Mouse (Mus musculus) adrenal gland, adult 10 weeks (tissue): ENCODE measurements around the gene Tmem198. TPM values are rescaled to one million over a fixed set of nuclear protein-coding genes. Genes with fewer than 3 reads are reported as not detected.

ENCODE experiments used
- polyA plus RNA-seq: library from polyadenylated mRNA; stranded (reverse); fragments of 350-450 nt; fragmentation: Illumina TruSeq; extraction: RNeasy Lipid Tissue Mini Kit (QIAGEN cat#74804); gene quantifications from one replicate; pipeline ENCODE4 v1.2.3, GENCODE M21; 2014; ENCODE audit warnings: low read depth, low replicate concordance

The Tmem198 gene
- not detected for polyA plus RNA-seq

DNA sequence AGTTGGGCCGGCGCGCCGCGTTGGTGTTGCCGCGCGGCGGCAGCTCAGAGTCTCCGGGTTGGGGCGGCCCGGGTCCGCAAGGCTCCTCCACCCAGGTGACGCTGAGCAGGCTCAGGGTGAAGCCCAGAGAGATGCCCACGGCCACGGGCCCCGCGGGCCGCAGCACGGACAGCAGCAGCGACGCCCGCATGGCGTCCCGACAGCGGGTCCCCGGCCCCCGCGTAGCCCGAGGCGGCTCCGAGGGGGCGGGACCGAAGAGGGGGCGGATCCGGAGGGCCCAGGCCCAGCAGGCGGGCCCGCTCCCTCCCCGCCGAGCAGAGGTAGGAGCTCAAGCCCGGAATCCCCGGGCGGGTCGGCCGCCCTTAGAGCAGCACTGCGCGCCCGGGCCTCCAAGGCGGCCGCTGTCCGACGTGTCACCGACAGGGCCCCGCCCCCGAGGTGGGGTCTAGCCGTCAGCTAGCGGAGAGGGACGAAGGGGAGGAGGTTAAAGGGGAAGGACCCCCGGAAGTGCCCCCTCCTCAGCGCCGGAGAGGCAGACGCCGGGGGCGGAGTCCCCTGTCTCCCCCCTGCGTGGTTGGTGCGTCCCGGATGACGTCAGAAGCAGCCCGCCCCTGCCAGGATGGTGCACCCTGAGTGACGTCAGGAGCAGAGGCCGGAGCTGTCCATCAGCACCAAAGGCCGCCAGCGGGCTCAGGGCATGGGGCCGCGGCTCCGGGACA lies at the start of gene Tmem198, which contains the start of gene Chpf:
Gene Tmem198, plus strand, starts transcription at position 617 of the 719 bp plus-strand sequence.
Gene Chpf, minus strand, starts transcription at position 392 of the 719 bp plus-strand sequence.

DNA sequence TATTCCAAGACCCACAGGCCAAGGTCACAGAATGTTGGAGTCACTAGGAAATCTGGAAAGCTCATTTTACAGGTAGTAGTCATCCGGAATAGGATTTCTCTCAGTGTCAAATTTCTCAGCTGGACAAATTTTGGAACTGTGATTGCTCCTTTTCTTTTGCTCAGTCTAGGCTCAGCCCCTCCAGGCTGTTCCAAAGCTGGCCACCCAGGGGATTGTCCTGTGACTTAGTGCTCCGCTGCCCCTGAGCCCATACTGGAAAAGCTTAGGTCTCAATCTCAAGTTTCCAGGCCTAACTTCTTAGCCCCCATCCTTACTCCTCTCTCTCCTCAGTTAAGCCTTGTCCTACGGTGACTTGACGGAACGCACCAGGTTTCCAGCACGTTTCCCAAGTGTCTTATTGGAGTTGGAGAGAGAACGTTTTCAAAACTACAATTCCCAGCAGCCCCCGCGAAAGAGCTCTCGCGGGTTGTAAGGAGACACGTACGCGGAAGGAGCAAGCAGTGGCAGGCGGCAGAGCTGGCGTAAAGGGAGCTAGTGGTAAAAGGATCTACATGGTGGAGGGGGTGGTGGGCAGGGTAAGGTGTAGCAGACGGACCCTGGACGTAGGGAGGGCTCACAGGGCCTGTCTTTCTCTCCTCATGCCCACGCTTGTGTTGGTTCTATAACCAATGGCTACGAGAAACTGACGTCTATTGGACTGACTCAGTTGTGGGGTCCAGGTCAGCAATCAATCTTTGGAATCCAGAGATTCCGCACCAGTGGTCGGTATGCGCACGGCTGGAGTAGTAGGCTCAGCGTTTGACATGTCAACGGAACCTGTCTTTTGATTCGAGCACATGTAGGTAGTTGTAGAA lies 43.6 kb upstream of the Tmem198 start, which contains the start of gene Gmppa:
Gene Gmppa, plus strand, starts transcription at position 456 of the 854 bp plus-strand sequence.

DNA sequence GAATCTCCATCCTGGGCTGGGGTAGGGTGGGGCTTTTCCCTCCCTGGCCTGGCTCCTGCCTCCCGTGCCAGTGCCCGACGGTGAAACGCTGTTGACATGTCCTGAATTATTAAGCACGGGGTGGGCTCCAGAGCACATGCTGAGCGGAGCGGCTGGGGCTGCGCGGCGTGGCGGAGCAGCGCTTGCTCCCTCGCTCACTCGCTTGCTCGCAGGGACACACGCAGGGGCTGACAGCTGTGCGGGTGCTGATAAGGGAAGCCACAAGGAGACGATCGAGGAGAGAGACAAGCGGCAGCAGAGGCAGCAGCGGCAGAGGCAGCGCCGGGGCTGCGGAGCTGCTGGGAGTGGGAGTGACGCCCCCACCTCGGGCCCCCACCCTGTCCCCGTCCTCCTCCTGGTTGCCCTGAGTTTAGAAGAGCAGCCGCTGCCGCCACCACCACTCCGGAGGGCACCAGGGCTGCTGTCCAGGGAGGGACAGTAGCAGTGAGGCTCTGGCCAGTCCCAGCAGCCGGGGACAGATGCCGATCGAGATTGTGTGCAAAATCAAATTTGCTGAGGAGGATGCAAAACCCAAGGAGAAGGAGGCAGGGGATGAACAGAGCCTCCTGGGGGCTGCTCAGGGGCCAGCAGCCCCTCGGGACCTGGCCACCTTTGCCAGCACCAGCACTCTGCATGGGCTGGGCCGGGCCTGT lies 28.9 kb upstream of the Tmem198 start, which contains the start of gene Asic4:
Gene Asic4, plus strand, starts transcription at position 123 of the 692 bp plus-strand sequence.

DNA sequence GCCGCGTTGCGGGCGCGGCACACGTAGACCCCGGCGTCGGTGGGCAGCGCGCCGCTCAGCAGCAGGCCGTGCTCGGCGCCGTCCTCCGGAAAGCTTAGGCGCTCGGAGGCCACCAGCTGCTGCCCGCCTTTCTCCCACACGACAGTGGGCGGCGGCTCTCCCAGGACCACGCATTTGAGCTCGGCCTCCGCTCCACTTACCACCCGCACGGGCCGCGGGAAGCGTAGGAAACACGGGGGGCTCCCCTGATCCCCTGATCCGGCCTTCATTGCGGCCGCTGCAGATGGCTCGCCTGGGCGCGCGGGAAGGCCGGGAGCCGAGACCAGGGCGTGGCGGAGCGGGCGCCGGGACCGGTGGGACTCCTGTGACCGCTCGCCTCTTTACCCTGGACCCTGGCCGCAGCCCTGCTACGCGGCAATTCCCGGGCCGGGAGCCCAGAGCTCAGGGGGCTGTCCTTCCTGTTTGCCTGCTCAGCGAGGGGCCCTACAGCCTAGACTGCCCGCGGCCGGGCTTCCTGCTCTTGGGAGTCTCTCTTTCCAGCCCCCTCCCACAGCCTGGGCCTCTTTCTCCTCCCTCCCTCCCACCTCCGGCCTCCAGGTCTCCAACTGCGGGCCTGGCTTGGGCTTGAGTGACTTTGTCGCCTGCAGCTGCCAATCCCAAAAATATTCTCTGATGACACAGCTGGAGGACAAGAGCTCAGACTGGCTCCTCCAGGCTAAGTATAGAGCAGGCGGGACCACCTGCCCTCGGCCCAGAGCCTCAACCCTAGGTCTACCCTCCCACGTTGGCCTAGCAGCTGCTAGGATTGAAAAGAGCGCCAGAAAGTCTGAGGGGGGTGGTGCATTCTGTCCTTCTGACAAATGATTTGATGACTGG lies 26.9 kb downstream of the Tmem198 start, which contains the start of gene Obsl1:
Gene Obsl1, minus strand, starts transcription at position 497 of the 876 bp plus-strand sequence.

DNA sequence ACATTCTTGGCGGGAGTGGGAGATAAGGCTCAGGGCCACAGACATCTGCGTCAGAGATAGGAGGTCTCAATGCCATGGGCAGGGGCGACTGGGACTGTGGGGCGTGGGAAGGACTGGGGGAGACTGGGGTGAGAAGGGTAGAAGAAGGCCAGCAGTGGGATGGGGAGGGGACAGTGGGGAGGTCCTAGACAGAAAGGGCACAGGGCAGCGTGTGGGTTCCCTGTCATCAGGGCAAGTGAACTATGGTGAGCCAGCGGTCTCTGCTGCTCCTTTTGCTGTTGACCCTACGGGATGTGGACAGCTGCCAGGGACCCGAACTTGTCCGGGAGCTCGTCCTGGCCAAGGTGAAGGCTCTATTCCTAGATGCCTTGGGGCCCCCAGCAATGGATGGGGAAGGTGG lies 27.7 kb downstream of the Tmem198 start, which contains the start of gene Inha:
Gene Inha, plus strand, starts transcription at position 72 of the 400 bp plus-strand sequence.

DNA sequence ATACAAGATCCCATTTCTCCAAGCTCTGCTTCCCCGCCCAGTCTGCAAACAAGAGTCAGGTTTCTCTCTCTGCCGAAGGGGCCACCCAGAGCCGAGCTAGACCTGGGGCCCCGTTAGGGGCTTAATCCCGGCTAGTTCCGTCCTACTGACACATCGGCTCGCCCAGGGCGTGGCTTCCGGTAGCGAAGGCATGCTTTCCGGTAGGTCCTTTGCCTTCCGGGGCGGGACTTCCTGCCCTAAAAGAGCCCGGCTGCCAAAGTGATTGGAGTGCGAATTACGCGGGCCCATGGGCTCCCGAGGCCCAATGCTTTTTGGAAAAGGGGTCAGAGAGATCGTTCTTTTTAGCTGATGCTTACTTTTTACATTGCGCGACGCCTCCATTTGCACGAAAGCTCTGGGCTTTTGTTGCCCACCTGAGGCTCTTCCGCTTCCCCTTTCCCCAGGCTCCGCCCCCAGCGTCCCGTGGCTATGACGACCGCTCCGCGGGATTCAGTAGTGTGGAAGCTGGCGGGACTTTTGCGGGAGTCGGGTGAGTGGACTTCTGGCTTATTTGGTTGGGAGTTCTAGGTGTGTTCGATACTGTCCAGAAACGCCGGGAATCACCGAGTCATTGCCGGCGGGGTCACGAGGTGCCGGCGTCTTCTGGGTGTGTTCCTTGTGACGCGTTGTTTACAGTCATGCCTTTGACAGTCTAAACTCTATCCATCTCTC lies 42.1 kb downstream of the Tmem198 start, which contains the start of gene Stk11ip:
Gene Stk11ip, plus strand, starts transcription at position 209 of the 711 bp plus-strand sequence.

Other genes with a start within 250 kb of the Tmem198 start
- gene A630095N17Rik, start 247.4 kb upstream of the Tmem198 start, polyA plus RNA-seq: not detected
- 23.0 TPM for gene Dnajb2, start 243.1 kb upstream of the Tmem198 start, polyA plus RNA-seq
- gene Ptprn, start 215.0 kb upstream of the Tmem198 start, polyA plus RNA-seq: 3.9 TPM
- 76.9 TPM for gene Resp18, start 201.1 kb upstream of the Tmem198 start, polyA plus RNA-seq
- gene Dnpep, start 161.5 kb upstream of the Tmem198 start, polyA plus RNA-seq: 2.2 TPM
- 1.2 TPM for gene Des, start 119.2 kb upstream of the Tmem198 start, polyA plus RNA-seq
- gene Speg, start 104.2 kb upstream of the Tmem198 start, polyA plus RNA-seq: 1.0 TPM
- gene Gmppa, start 43.6 kb upstream of the Tmem198 start, polyA plus RNA-seq: 6.8 TPM
- 0.29 TPM for gene Asic4, start 29.1 kb upstream of the Tmem198 start, polyA plus RNA-seq
- gene Chpf, start 225 bp upstream of the Tmem198 start, polyA plus RNA-seq: 0.41 TPM
- 0.93 TPM for gene Obsl1, start 26.9 kb downstream of the Tmem198 start, polyA plus RNA-seq
- gene Inha, start 27.5 kb downstream of the Tmem198 start, polyA plus RNA-seq: 1.9 TPM
- gene Stk11ip, start 42.0 kb downstream of the Tmem198 start, polyA plus RNA-seq: 1.5 TPM
- gene Slc4a3, start 66.7 kb downstream of the Tmem198 start, polyA plus RNA-seq: 2.7 TPM